28 mouse cellular contexts compared by ENCODE assay signal in genomic region chr1:182302176-182302870, GRCm38 (mm10). TPM values are rescaled to one million over a fixed set of nuclear protein-coding genes. Genes with fewer than 3 reads are reported as not detected.
DNase-seq lines count a peak whose midpoint lies in the region; ATAC-seq lines count a peak whose summit lies in the region.
"Had no signal": no experiment of that assay in that cellular context is flagged by ENCODE, and none has a peak within 500 bp of the region (broad histone marks: within the 10 kb centered on the region; RNA-seq: fewer than 3 reads in every experiment).

No protein-coding gene starts in this region.

- 66% methylated on average over 6 of the region's 6 CpGs for WGBS in embryonic facial prominence, embryonic 15.5 days

- no peak overlapping the region for H3K9ac ChIP-seq in embryonic facial prominence, embryonic 15.5 days
- H3K9ac ChIP-seq: forebrain, postnatal 0 days; kidney, embryonic 15.5 days; liver, embryonic 12.5 days; liver, postnatal 0 days; midbrain, embryonic 12.5 days; neural tube, embryonic 13.5 days had no signal

- H3K27me3 ChIP-seq in embryonic facial prominence, embryonic 15.5 days: no peaks in the 10 kb centered on the region
- H3K27me3 ChIP-seq: kidney, embryonic 15.5 days; liver, embryonic 12.5 days; midbrain, embryonic 12.5 days; neural tube, embryonic 13.5 days had no signal

- H3K9me3 ChIP-seq in embryonic facial prominence, embryonic 15.5 days (replicated peaks): no peaks in the 10 kb centered on the region
- H3K9me3 ChIP-seq: kidney, embryonic 15.5 days; liver, embryonic 12.5 days; midbrain, embryonic 12.5 days; neural tube, embryonic 13.5 days had no signal

- peak overlapping the region; percentile 58; the same call in 1 of the 2 replicates for H3K27ac ChIP-seq in embryonic facial prominence, embryonic 15.5 days (replicated peaks)
- H3K27ac ChIP-seq: gastrocnemius, adult 2 months; heart, adult 2 months; kidney, embryonic 15.5 days; layer of hippocampus, adult 2 months; liver, embryonic 12.5 days; midbrain, embryonic 12.5 days; neural tube, embryonic 13.5 days had no signal

- H3K4me2 ChIP-seq in embryonic facial prominence, embryonic 15.5 days (replicated peaks): no peak overlapping the region
- H3K4me2 ChIP-seq: kidney, embryonic 15.5 days; liver, embryonic 12.5 days; midbrain, embryonic 12.5 days; neural tube, embryonic 13.5 days had no signal

- no peaks in the 10 kb centered on the region for H3K36me3 ChIP-seq in embryonic facial prominence, embryonic 15.5 days
- H3K36me3 ChIP-seq: kidney, embryonic 15.5 days; liver, embryonic 12.5 days; midbrain, embryonic 12.5 days; neural tube, embryonic 13.5 days had no signal

- DNase-seq in frontal cortex, postnatal 36 days (ENCODE audit: low spot score in 2 of 2): peak; percentile 34
- DNase-seq in frontal cortex, postnatal 25 days (ENCODE audit: low spot score in 2 of 2): no peak
- DNase-seq in right cerebral cortex, adult 18-20 months: peak; percentile 52
- DNase-seq in right cerebral cortex, postnatal 4 days: no peak
- no peak for DNase-seq in urinary bladder, adult 18-20 months (ENCODE audit: low spot score in 2 of 2)
- DNase-seq: adrenal gland, postnatal 25 days; cerebellum, adult 2 months; cerebellum, postnatal 14 days; forebrain, postnatal 0 days; gastrocnemius, adult 2 months; gastrocnemius, postnatal 36 days; heart, adult 2 months; heart, postnatal 14 days; kidney, adult 18-20 months; kidney, postnatal 25 days; liver, postnatal 0 days; lung, postnatal 36 days; thymus, postnatal 14 days had no signal

- no peak for ATAC-seq in embryonic facial prominence, embryonic 15.5 days (ENCODE audit: insufficient number of reproducible peaks, low FRiP score, low TSS enrichment, low read depth)
- ATAC-seq in erythroblast, adult 5-6 weeks (replicated peaks; ENCODE audit: low FRiP score, poor library complexity, severe bottlenecking): no peak
- ATAC-seq: CD4-positive, CD25-positive, alpha-beta regulatory T cell, adult 4 months; forebrain, postnatal 0 days; hindbrain, embryonic 16.5 days; liver, embryonic 12.5 days; liver, postnatal 0 days had no signal

- H3K4me1 ChIP-seq in embryonic facial prominence, embryonic 15.5 days: no peaks in the 10 kb centered on the region
- H3K4me1 ChIP-seq: kidney, embryonic 15.5 days; liver, embryonic 12.5 days; midbrain, embryonic 12.5 days; neural tube, embryonic 13.5 days had no signal

- no peak overlapping the region for H3K4me3 ChIP-seq in embryonic facial prominence, embryonic 15.5 days (replicated peaks)
- H3K4me3 ChIP-seq: erythroblast, embryonic 14.5 days; gastrocnemius, adult 2 months; heart, adult 2 months; kidney, embryonic 15.5 days; layer of hippocampus, adult 2 months; liver, embryonic 12.5 days; midbrain, embryonic 12.5 days; neural tube, embryonic 13.5 days had no signal

RNA-seq across cellular contexts. Expression of gene Degs1, which starts 19.7 kb away (rescaled TPM):
- polyA plus RNA-seq in embryonic facial prominence, embryonic 15.5 days (2015; fragmentation: Nextera tagmentation; extraction: Ambion mirVana): 142 and 143 TPM in 2 replicates
- 59.4 and 77.8 TPM in 2 replicates for total RNA-seq in erythroblast, adult 5-6 weeks (2015; ENCODE audit: low replicate concordance)
- total RNA-seq in erythroblast, adult 5-6 weeks (2017; ENCODE audit: low replicate concordance): 36.5 and 41.1 TPM in 2 replicates

RNA-seq across cellular contexts. Expression of gene Fbxo28, which starts 39.1 kb away (rescaled TPM):
- 21.1 and 22.0 TPM in 2 replicates for polyA plus RNA-seq in embryonic facial prominence, embryonic 15.5 days (2015; fragmentation: Nextera tagmentation; extraction: Ambion mirVana)
- total RNA-seq in erythroblast, adult 5-6 weeks (2015; ENCODE audit: low replicate concordance): 4.4 and 6.3 TPM in 2 replicates
- 5.0 and 10.7 TPM in 2 replicates for total RNA-seq in erythroblast, adult 5-6 weeks (2017; ENCODE audit: low replicate concordance)

Comparison
In these comparisons a context has a peak if more than half of its experiments do, and no peak if none do; other contexts are left out.
1. DNase-seq: peak in frontal cortex, postnatal 36 days (2 of 2) and right cerebral cortex, adult 18-20 months (single experiment); none in frontal cortex, postnatal 25 days (0 of 2), right cerebral cortex, postnatal 4 days (single experiment) and urinary bladder, adult 18-20 months (0 of 2).